Mouse (Mus musculus): ENCODE measurements around the gene Pde1b.

GRCm38 (mm10) chr15:103547983-103548382 lies 45.1 kb downstream of the Pde1b start:
- TF ChIP-seq POLR2A (IDR thresholded peaks at IDR 0.05; ENCODE audit: low read depth, low read length) (no peak), CTCF (IDR thresholded peaks at IDR 0.05; ENCODE audit: extremely low read depth, insufficient read depth, insufficient read length, insufficient replicate concordance) (no peak)
